Mouse (Mus musculus) mature B cell (primary cell): ENCODE results near the gene Slc25a25.

Source experiments
- in situ Hi-C: fragments of 300-500 bp; cut with MboI; formaldehyde crosslinking; loops from 2 replicates; pipeline ENCODE4 v1.14.3; 2019

The Slc25a25 gene

DNA sequence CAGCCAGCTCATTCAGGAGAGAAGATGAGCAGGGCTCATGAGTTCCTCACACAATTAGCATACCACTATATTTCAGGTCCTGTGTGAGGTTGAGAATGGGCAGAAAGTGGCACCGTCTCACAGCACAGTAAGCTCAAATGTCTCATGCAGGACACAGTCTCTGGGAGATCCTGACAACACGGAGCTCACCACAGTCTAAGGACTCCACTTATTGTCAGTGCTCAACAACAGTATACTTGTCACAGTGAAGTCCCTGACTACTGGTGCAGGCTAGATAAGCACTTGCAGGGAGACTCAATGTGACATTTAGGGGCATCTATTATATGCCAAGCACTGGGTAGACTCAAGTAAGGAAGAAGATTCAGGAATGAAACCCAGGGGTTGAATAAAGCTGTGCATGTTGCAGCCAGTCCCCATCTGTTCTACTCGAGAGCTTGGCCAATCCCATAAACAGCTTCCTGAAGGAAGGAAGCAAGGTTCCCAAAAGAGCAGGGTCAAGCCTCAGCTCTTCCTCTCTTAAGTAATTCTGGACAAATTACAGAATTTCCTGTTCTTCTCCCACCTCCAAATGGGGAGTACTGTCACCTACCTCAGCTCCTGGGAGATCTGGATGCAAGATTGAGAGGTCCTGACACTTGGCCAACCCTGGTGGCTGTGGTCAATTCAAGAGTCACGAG, 21.9 kb downstream of the Slc25a25 start:
- in situ Hi-C loops: no loop called here

GRCm38 (mm10) chr2:32428262-32428722, 23.0 kb downstream of the Slc25a25 start:
- in situ Hi-C loops: no loop called here

DNA sequence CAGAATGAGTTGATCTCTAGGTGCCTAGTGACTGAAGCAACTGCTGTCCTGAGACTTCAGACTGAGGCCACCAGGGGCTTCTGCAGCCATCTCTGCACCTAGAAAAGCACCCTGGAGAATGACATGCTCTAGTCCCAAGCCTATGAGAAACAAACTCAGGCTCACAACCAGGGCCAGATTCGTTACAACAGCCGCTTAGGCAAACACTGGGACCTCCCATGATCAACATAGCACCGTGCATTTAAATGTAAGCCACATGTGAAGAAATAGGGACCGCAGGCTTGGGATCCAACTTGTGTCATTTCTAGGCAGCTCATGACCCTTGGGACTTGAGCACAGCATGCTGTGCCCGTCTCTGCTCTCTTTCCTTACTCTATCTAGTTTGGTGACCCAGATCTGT, 23.5 kb downstream of the Slc25a25 start:
- in situ Hi-C loops: no loop called here

GRCm38 (mm10) chr2:32426141-32426540, 25.1 kb downstream of the Slc25a25 start:
- in situ Hi-C loops: no loop called here

DNA sequence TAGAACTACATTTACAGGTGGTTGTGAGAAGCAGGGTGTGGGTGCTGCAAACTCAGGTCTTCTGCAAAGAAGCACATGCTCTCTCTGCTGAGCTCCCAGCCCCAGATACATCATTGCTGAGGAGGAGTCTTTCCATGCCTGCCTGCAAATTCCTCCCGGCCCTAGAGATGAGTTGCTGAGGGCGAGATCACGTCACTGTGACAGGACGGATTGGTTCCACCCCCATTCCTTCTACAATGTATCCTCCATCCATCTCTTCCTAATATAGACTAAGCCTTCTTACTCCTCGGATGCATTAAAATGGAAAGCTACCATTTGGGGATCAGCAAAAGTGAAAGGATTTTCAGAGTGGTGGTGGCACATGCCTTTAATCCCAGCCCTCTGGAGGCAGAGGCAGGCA, 25.7 kb downstream of the Slc25a25 start:
- in situ Hi-C loops: no loop called here

DNA sequence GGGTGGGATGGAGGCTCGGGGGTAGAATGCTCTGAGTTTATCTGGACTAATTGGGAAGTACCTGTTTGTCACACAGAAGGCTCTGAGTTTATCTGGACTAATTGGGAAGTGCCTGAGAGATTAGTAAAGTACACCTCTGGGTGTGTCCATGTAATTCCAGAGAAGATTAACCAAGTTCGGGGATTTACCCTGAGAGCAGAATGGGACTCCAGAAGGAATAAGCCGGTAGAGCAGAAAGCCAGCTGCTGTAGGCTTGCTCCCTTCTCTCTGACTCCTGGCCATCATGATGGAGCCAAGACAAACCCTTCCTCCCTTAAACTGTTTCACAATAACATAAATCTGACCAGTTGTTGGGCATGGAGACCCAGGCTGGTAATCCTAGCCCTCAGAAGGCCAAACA, 26.4 kb downstream of the Slc25a25 start:
- in situ Hi-C loops: no loop called here

GRCm38 (mm10) chr2:32423481-32424331, 27.5 kb downstream of the Slc25a25 start:
- in situ Hi-C loops: no loop called here

DNA sequence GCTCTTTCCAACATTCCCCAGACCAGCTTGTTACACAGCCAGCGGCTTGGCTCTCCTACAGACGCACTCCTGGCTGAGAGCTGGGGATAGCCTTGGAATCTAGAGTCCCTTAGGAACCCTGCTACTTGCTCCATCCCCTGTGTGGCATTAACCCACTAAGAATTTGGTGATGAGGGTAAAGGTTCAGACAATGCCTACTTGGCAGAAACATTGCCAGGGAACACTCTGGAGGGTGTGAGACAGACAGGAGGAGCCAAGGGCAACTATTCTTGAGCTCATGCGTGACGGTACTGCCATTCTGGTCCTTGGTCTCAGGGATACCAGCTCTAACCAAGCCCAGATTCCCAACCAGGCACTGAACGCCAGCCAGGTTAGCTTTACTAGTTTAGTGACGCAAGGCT, 29.4 kb downstream of the Slc25a25 start:
- in situ Hi-C loops: no loop called here

- in situ Hi-C loops: no loop called here
Measured at GRCm38 (mm10) chr2:32420647-32421046, 30.6 kb downstream of the Slc25a25 start.

GRCm38 (mm10) chr2:32420066-32420608, 31.1 kb downstream of the Slc25a25 start:
- in situ Hi-C loops: no loop called here

GRCm38 (mm10) chr2:32419359-32419758, 31.9 kb downstream of the Slc25a25 start:
- in situ Hi-C loops: no loop called here

- in situ Hi-C loops: no loop called here
Measured at GRCm38 (mm10) chr2:32418430-32419151, 32.7 kb downstream of the Slc25a25 start.

DNA sequence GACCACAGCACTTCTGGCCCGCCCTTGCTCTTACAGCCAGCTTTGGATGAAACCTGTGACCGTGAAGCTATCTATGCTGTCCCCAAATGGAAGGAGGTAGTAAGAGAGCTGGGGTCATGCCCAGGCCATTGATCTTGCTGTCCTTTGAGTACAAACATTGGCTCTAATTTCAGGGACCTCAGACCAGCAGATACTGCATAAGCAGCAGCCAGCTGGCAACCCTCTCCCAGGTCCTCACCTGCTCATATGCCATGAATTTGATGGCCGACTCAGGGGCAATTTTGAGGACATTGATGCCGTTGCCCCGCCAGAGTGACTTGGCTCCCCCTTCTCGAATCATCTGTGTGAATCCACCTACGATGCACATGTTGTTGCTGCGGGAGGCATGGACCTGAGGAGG, 33.8 kb downstream of the Slc25a25 start:
- in situ Hi-C loops: no loop called here

- in situ Hi-C loops: no loop called here
Measured at GRCm38 (mm10) chr2:32416556-32416955, 34.7 kb downstream of the Slc25a25 start.

DNA sequence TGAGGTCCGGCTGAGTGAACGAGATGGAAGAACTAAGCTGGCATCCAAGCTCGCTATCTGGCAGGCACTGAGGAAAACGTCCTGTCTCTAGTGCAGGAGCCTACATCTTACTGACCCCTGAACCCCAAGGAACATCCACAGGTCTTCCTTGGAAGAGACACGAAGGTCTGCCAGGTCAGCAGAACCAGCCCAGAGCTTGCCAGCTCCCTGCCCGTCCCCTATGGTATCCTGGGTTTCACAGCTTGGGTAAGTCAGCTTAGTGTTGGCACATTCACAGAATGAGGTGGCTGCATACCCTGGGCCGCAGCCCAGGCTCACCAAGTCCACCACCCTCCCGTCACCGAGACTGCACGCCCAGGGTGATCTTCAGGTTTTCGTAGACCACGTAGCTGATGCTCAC, 35.4 kb downstream of the Slc25a25 start:
- in situ Hi-C loops: no loop called here

- in situ Hi-C loops: no loop called here
Measured at GRCm38 (mm10) chr2:32413936-32414335, 37.3 kb downstream of the Slc25a25 start.

- in situ Hi-C loops: no loop called here
Measured at GRCm38 (mm10) chr2:32412742-32413531, 38.3 kb downstream of the Slc25a25 start.

DNA sequence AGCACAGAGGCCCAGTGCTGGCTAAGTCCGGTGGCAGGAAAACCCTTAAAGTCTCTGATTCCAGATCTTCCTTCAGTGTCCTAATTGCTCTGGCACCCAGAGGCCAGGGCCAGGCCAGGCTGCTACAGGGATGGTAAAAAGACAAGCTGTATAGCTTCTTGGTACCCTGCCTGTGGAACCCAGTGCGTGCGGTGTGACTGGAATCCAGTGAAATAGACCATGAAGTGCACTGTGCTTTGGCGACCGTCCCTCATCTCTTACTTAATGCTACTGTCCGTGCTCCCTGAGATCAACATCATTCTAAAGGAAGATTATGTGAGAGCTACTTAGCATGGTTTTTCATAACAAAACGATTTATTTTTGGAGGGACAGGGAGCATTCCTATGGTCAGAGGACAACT, 39.8 kb downstream of the Slc25a25 start:
- in situ Hi-C loops: no loop called here

GRCm38 (mm10) chr2:32408429-32409424, 42.5 kb downstream of the Slc25a25 start:
- in situ Hi-C loops: no loop called here

DNA sequence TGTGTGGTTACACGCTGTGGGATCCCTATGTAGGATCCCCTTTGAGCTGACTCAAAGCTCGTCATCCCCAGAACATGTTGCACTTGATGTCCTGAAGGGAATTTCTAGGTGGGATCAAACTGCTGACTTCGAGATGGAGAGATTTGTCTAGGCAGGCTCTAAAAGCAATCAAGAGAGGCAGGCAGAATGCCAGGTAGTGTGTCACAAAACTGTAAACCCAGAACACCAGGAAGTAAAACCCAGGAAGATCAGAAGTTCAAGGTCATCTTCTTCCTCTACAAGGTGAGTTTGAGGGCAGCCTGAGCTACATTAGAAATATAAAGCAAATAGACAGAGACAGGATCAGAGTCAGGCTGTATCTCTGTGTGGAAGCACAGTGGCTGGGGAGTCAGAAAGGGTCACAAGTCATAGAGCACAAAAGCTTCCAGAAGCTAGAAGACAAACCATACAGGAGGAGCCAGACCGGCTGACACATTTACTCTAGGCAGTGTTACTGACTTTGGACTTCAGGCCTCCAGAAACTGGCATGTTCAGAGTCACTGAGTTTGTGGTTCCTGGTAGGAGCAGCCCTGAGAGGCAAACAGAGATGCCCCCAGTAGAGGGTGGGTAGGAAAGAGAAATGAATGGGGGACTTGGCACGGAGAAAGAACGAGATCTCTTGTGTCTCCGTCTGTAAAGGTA, 44.0 kb downstream of the Slc25a25 start:
- in situ Hi-C loops: no loop called here
